Mouse (Mus musculus) limb, embryonic 14.5 days (tissue): Measurements from ENCODE around the gene Shisa9. TPM values are rescaled to one million over a fixed set of nuclear protein-coding genes. Genes with fewer than 3 reads are reported as not detected.

Experiments used
- ATAC-seq: fragments of 200-750 bp; cut with Nextera tagmentation; 2 replicates; pipeline ENCODE4 v1.8.0; 2017; ENCODE audit warnings: low read depth, moderate number of reproducible peaks, moderate TSS enrichment; ENCODE audit not compliant: low FRiP score
- DNase-seq: peaks from one replicate; pipeline ENCODE4 v3.0.0-alpha.2; 2015; ENCODE audit warnings: low spot score
- H3K27ac ChIP-seq: fragments of 300-500 bp; sonication (generic); replicated peaks from 2 replicates; pipeline ENCODE4 v1.5.1; 2014; ENCODE audit warnings: low read depth, mild to moderate bottlenecking, low read length, moderate library complexity, mixed read lengths
- H3K27me3 ChIP-seq: fragments of 300-500 bp; sonication (generic); 2 replicates; pipeline ENCODE4 v1.6.1; 2014; ENCODE audit warnings: low read length, mixed read lengths; ENCODE audit not compliant: control insufficient read depth, insufficient read depth
- H3K36me3 ChIP-seq: fragments of 300-500 bp; sonication (generic); 2 replicates; pipeline ENCODE4 v1.6.1; 2014; ENCODE audit warnings: mild to moderate bottlenecking, low read length, moderate library complexity, mixed read lengths; ENCODE audit not compliant: control insufficient read depth, insufficient read depth
- H3K4me1 ChIP-seq: fragments of 300-500 bp; sonication (generic); 2 replicates; pipeline ENCODE4 v1.6.1; 2014; ENCODE audit warnings: antibody characterized with exemption, low read length, mixed read lengths; ENCODE audit not compliant: control insufficient read depth, insufficient read depth
- H3K4me2 ChIP-seq: fragments of 300-500 bp; sonication (generic); replicated peaks from 2 replicates; pipeline ENCODE4 v1.6.1; 2014; ENCODE audit warnings: low read depth, mild to moderate bottlenecking, low read length, moderate library complexity; ENCODE audit not compliant: severe bottlenecking
- H3K4me3 ChIP-seq: fragments of 300-500 bp; sonication (generic); replicated peaks from 2 replicates; pipeline ENCODE4 v1.5.1; 2014; ENCODE audit warnings: low read length
- H3K9ac ChIP-seq: fragments of 300-500 bp; sonication (generic); 2 replicates; pipeline ENCODE4 v1.6.1; 2014; ENCODE audit warnings: mild to moderate bottlenecking, low read depth, low read length, moderate library complexity; ENCODE audit not compliant: severe bottlenecking
- H3K9me3 ChIP-seq: fragments of 300-500 bp; sonication (generic); 2 replicates; pipeline ENCODE4 v1.6.1; 2016; ENCODE audit warnings: low read length; ENCODE audit not compliant: control insufficient read depth
- POLR2A ChIP-seq: fragments of 200-500 bp; IDR thresholded peaks from 2 replicates; pipeline ENCODE4 v1.8.0; 2012; ENCODE audit warnings: inconsistent platforms, mild to moderate bottlenecking, moderate library complexity, borderline replicate concordance; ENCODE audit not compliant: insufficient read depth, insufficient read length; ENCODE audit errors: extremely low read depth
- WGBS: fragments of 180-500 bp; shearing (Covaris S2); extraction: QIAGEN DNeasy Blood & Tissue Kit; methylation state at CpG from one replicate; pipeline ENCODE4 v1.1.7; 2014; 5-methylcytosine and 5-hydroxymethylcytosine counted together
- polyA plus RNA-seq, 2 experiments: library from polyadenylated mRNA; depleted of rRNA in 1 of 2; stranded (reverse) in 1 of 2; unstranded in 1 of 2; fragments of >200 nt; fragmentation: Nextera tagmentation in 1 of 2; extraction: Ambion mirVana in 1 of 2; gene quantifications; 2 replicates each; pipeline versions ENCODE4 v1.2.1 to v1.2.3; 2012 to 2014

Shisa9 gene
- polyA plus RNA-seq, 2 experiments, result 1.8 to 2.4 TPM

GRCm38 (mm10) chr16:11973707-11974106 is 10.2 kb upstream of the Shisa9 start:
- no peak for TF ChIP-seq POLR2A
- no peak overlapping the region for H3K4me3 ChIP-seq
- H3K27ac ChIP-seq, result no peak overlapping the region
- no peaks in the 10 kb centered on the region for H3K27me3 ChIP-seq
- no peak overlapping the region for H3K4me2 ChIP-seq
- DNase-seq (no peak), ATAC-seq (no peak)
- no peaks in the 10 kb centered on the region for H3K4me1 ChIP-seq
- no peak overlapping the region for H3K9ac ChIP-seq
- no peaks in the 10 kb centered on the region for H3K9me3 ChIP-seq
- WGBS, result 51% methylated on average over 4 of the region's 4 CpGs
- H3K36me3 ChIP-seq, result no peaks in the 10 kb centered on the region

GRCm38 (mm10) chr16:11976737-11977136 is 7.2 kb upstream of the Shisa9 start:
- Histone ChIP-seq H3K9me3 (no peaks in the 10 kb centered on the region), H3K4me2 (no peak overlapping the region), H3K27ac (no peak overlapping the region), H3K4me1 (no peaks in the 10 kb centered on the region), H3K9ac (no peak overlapping the region), H3K27me3 (peaks cover 5% of the 10 kb centered on the region), H3K4me3 (no peak overlapping the region), H3K36me3 (no peaks in the 10 kb centered on the region)
- ATAC-seq, result no peak
- 74% methylated on average over 2 of the region's 2 CpGs for WGBS
- no peak for DNase-seq
- no peak for TF ChIP-seq POLR2A

GRCm38 (mm10) chr16:11980764-11981163 is 3.1 kb upstream of the Shisa9 start:
- H3K9me3 ChIP-seq, result no peaks in the 10 kb centered on the region
- peaks cover 46% of the 10 kb centered on the region for H3K27me3 ChIP-seq
- no peak overlapping the region for H3K4me2 ChIP-seq
- H3K4me3 ChIP-seq, result no peak overlapping the region
- H3K36me3 ChIP-seq, result no peaks in the 10 kb centered on the region
- H3K4me1 ChIP-seq, result peaks cover 7% of the 10 kb centered on the region
- peak; percentile 14 for DNase-seq
- no peak overlapping the region for H3K27ac ChIP-seq
- WGBS, result 24% methylated on average over 3 of the region's 3 CpGs
- TF ChIP-seq POLR2A, result no peak
- no peak for ATAC-seq
- H3K9ac ChIP-seq, result no peak overlapping the region

GRCm38 (mm10) chr16:11983106-11983615 is 752 bp upstream of the Shisa9 start:
- TF ChIP-seq POLR2A, result no peak
- no peak for ATAC-seq

GRCm38 (mm10) chr16:11984271-11984791 is 418 bp downstream of the Shisa9 start:
- TF ChIP-seq POLR2A, result no peak
- Histone ChIP-seq H3K4me2 (peak overlapping the region; percentile 95), H3K27me3 (peaks cover 72% of the 10 kb centered on the region), H3K9me3 (no peaks in the 10 kb centered on the region), H3K4me3 (peak overlapping the region; percentile 55), H3K9ac (peak overlapping the region; percentile 55), H3K4me1 (peaks cover 7% of the 10 kb centered on the region), H3K36me3 (no peaks in the 10 kb centered on the region), H3K27ac (no peak overlapping the region)
- ATAC-seq, result peak; percentile 79
- DNase-seq, result no peak
- WGBS, result 1% methylated on average over 39 of the region's 76 CpGs

More at GRCm38 (mm10) chr16:11983106-11983615, 752 bp upstream of the Shisa9 start:
- H3K27me3 ChIP-seq, result peaks cover 67% of the 10 kb centered on the region
- peak overlapping the region; percentile 95 for H3K4me2 ChIP-seq
- DNase-seq, result no peak
- peak overlapping the region; percentile 55 for H3K4me3 ChIP-seq
- WGBS, result 2% methylated on average over 15 of the region's 25 CpGs
- H3K27ac ChIP-seq, result no peak overlapping the region
- no peaks in the 10 kb centered on the region for H3K9me3 ChIP-seq
- peaks cover 7% of the 10 kb centered on the region for H3K4me1 ChIP-seq
- no peaks in the 10 kb centered on the region for H3K36me3 ChIP-seq
- H3K9ac ChIP-seq, result 0 out of 2 replicates have a peak overlapping the region, but pooled peaks have one; percentile 55
